Mouse (Mus musculus): Measurements from ENCODE around the gene Epha5.

Gene Epha5

GRCm38 (mm10) chr5:84313619-84314018 is 103.6 kb downstream of the Epha5 start:
- no peak for DNase-seq (ENCODE audit: low spot score in 2 of 2)

GRCm38 (mm10) chr5:84298878-84299736 is 118.1 kb downstream of the Epha5 start:
- DNase-seq (ENCODE audit: low spot score in 2 of 2), result no peak

GRCm38 (mm10) chr5:84289429-84289977 is 127.7 kb downstream of the Epha5 start:
- no peak for DNase-seq (ENCODE audit: low spot score in 2 of 2)

- DNase-seq (ENCODE audit: low spot score in 2 of 2), result no peak
Observed at GRCm38 (mm10) chr5:84281290-84282017, 135.7 kb downstream of the Epha5 start.

GRCm38 (mm10) chr5:84276996-84277395 is 140.2 kb downstream of the Epha5 start:
- DNase-seq (ENCODE audit: low spot score in 2 of 2), result no peak

GRCm38 (mm10) chr5:84265407-84265806 is 151.8 kb downstream of the Epha5 start:
- DNase-seq (ENCODE audit: low spot score in 2 of 2), result no peak

- no peak for DNase-seq (ENCODE audit: low spot score in 2 of 2)
Observed at GRCm38 (mm10) chr5:84263999-84264398, 153.2 kb downstream of the Epha5 start.

GRCm38 (mm10) chr5:84229971-84230370 is 187.2 kb downstream of the Epha5 start:
- no peak for DNase-seq (ENCODE audit: low spot score in 2 of 2)

- DNase-seq (ENCODE audit: low spot score in 2 of 2), result no peak
Observed at GRCm38 (mm10) chr5:84208609-84209008, 208.6 kb downstream of the Epha5 start.

GRCm38 (mm10) chr5:84193348-84193747 is 223.8 kb downstream of the Epha5 start:
- no peak for DNase-seq (ENCODE audit: low spot score in 2 of 2)

GRCm38 (mm10) chr5:84184189-84184588 is 233.0 kb downstream of the Epha5 start:
- no peak for DNase-seq (ENCODE audit: low spot score in 2 of 2)

GRCm38 (mm10) chr5:84153095-84153494 is 264.1 kb downstream of the Epha5 start:
- DNase-seq (ENCODE audit: low spot score in 2 of 2), result peak; percentile 8 to 50

GRCm38 (mm10) chr5:84142138-84142537 is 275.0 kb downstream of the Epha5 start:
- no peak for DNase-seq (ENCODE audit: low spot score in 2 of 2)

- peak; percentile 5 to 15 for DNase-seq (ENCODE audit: low spot score in 2 of 2)
Observed at GRCm38 (mm10) chr5:84095947-84096346, 321.2 kb downstream of the Epha5 start.

GRCm38 (mm10) chr5:84081321-84081720 is 335.9 kb downstream of the Epha5 start:
- no peak for DNase-seq (ENCODE audit: low spot score in 2 of 2)

GRCm38 (mm10) chr5:84070976-84071375 is 346.2 kb downstream of the Epha5 start:
- DNase-seq (ENCODE audit: low spot score in 2 of 2), result no peak

- no peak for DNase-seq (ENCODE audit: low spot score in 2 of 2)
Observed at GRCm38 (mm10) chr5:84053880-84054279, 363.3 kb downstream of the Epha5 start.

- DNase-seq (ENCODE audit: low spot score in 2 of 2), result no peak
Observed at GRCm38 (mm10) chr5:84037250-84037963, 379.8 kb downstream of the Epha5 start.
